Mouse (Mus musculus) layer of hippocampus, adult 8-10 months (tissue): ENCODE data around the gene Vma21. TPM values are rescaled to one million over a fixed set of nuclear protein-coding genes. Genes with fewer than 3 reads are reported as not detected.

Experiments used
- DNase-seq, 2 experiments: peaks; one replicate each; pipeline ENCODE4 v3.0.0; 2022; ENCODE audit warnings: low spot score in 2 of 2
- total RNA-seq, 4 experiments: library from RNA; stranded (reverse); gene quantifications; 2 replicates each; pipeline ENCODE4 v1.2.4; 2022

Gene Vma21
- 10 to 100 TPM; 35.1 to 40.5 (median 37.9) TPM for total RNA-seq

- DNase-seq: peak; percentile 4 to 7
Observed at GRCm38 (mm10) chrX:71815631-71816345, at the start of gene Vma21. TSS of gene Vma21 (plus strand) at chrX:71815924.

GRCm38 (mm10) chrX:71767909-71768308, 47.8 kb upstream of the Vma21 start:
- DNase-seq: no peak

- DNase-seq: no peak
Observed at GRCm38 (mm10) chrX:71791106-71791505, 24.6 kb upstream of the Vma21 start.

- DNase-seq: no peak
Observed at GRCm38 (mm10) chrX:71797766-71798165, 18.0 kb upstream of the Vma21 start.

- DNase-seq: no peak
Observed at GRCm38 (mm10) chrX:71798883-71799282, 16.8 kb upstream of the Vma21 start.

GRCm38 (mm10) chrX:71811966-71812835, 3.5 kb upstream of the Vma21 start:
- no peak for DNase-seq

- DNase-seq: peak; percentile 76 to 79
Observed at GRCm38 (mm10) chrX:71816401-71816857, 705 bp downstream of the Vma21 start.

GRCm38 (mm10) chrX:71816931-71817361, 1.2 kb downstream of the Vma21 start:
- peak in 1 of 2 experiments; percentile 1 for DNase-seq

- DNase-seq: no peak
Observed at GRCm38 (mm10) chrX:71838911-71839310, 23.2 kb downstream of the Vma21 start.

- no peak for DNase-seq
Observed at GRCm38 (mm10) chrX:71846696-71847095, 31.0 kb downstream of the Vma21 start.

GRCm38 (mm10) chrX:71853798-71854197, 38.1 kb downstream of the Vma21 start:
- DNase-seq: no peak

Other genes starting within 250 kb of the Vma21 start
- gene Gpr50, start 152.3 kb upstream of the Vma21 start, total RNA-seq: under 1 TPM in 2 of 4 experiments, not detected in 2; 0.14 to 0.64 TPM
- under 1 TPM; 0.39 to 0.85 (median 0.63) TPM for gene Gm1141, start 105.1 kb downstream of the Vma21 start, total RNA-seq
- gene Prrg3, start 146.7 kb downstream of the Vma21 start, total RNA-seq: 10 to 100 TPM; 15.8 to 24.7 (median 19.0) TPM
- gene Fate1, start 157.1 kb downstream of the Vma21 start, total RNA-seq: under 1 TPM in 1 of 4 experiments, not detected in 3; 0.41 TPM
- under 1 TPM in 2 of 4 experiments, not detected in 2; 0.11 to 0.57 TPM for gene Cnga2, start 175.9 kb downstream of the Vma21 start, total RNA-seq